Mouse (Mus musculus): Measurements from ENCODE around the gene Angpt4. TPM values are rescaled to one million over a fixed set of nuclear protein-coding genes. Genes with fewer than 3 reads are reported as not detected.

Angpt4 gene
- 0.20 TPM for polyA plus RNA-seq (2017; shearing (Covaris generic))

DNA sequence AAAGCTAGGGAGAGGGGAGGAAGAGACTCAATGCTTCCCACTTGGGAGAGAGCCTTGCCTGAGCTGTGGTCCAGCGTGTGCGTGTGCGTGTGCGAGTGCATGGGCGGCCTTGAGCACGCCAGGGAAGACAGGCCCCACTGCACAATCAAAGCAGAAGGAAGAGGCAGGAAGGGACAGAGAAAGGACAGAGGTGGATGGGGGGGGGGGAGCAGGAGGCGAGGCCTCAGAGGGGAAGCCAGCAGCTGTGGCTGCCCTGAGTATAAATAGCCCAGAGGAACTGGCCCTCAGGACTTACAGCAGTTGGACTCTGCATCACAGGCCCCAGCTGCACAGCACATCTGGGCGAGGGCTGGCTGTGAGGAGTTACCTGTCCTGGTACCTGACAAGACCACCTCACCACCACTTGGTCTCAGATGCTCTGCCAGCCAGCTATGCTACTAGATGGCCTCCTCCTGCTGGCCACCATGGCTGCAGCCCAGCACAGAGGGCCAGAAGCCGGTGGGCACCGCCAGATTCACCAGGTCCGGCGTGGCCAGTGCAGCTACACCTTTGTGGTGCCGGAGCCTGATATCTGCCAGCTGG, at the start of gene Angpt4:
Angpt4 (plus strand) TSS at position 292 of the 582 bp plus-strand sequence.

GRCm38 (mm10) chr2:151979470-151980354, 68.7 kb downstream of the Angpt4 start, which contains the start of gene Fam110a:
TSS of gene Fam110a (minus strand) at chr2:151980219.

Other genes with a start within 250 kb of the Angpt4 start
- gene Rad21l, start 242.7 kb upstream of the Angpt4 start, polyA plus RNA-seq (2017; shearing (Covaris generic)): not detected
- 0.53 TPM for gene Tmem74b, start 209.2 kb upstream of the Angpt4 start, polyA plus RNA-seq (2017; shearing (Covaris generic))
- 75.6 TPM for gene Psmf1, start 167.0 kb upstream of the Angpt4 start, polyA plus RNA-seq (2017; shearing (Covaris generic))
- not detected for gene Rspo4, start 68.3 kb upstream of the Angpt4 start, polyA plus RNA-seq (2017; shearing (Covaris generic))
- gene Fam110a, start 69.0 kb downstream of the Angpt4 start, polyA plus RNA-seq (2017; shearing (Covaris generic)): 33.1 TPM
- 11.8 TPM for gene Slc52a3, start 85.3 kb downstream of the Angpt4 start, polyA plus RNA-seq (2017; shearing (Covaris generic))
- not detected for gene Scrt2, start 170.3 kb downstream of the Angpt4 start, polyA plus RNA-seq (2017; shearing (Covaris generic))
- gene Srxn1, start 194.3 kb downstream of the Angpt4 start, polyA plus RNA-seq (2017; shearing (Covaris generic)): 4.6 TPM
- not detected for gene Tcf15, start 232.4 kb downstream of the Angpt4 start, polyA plus RNA-seq (2017; shearing (Covaris generic))

All from activated CD4-positive, CD25-positive, alpha-beta regulatory T cell, adult 9 weeks (primary cell).